Mouse (Mus musculus): ENCODE data around the gene Tob2. TPM values are rescaled to one million over a fixed set of nuclear protein-coding genes. Genes with fewer than 3 reads are reported as not detected.

Gene Tob2
- 36.1 and 38.2 TPM in 2 replicates for total RNA-seq (2015)
- total RNA-seq (2017): 20.3 and 23.8 TPM in 2 replicates

DNA sequence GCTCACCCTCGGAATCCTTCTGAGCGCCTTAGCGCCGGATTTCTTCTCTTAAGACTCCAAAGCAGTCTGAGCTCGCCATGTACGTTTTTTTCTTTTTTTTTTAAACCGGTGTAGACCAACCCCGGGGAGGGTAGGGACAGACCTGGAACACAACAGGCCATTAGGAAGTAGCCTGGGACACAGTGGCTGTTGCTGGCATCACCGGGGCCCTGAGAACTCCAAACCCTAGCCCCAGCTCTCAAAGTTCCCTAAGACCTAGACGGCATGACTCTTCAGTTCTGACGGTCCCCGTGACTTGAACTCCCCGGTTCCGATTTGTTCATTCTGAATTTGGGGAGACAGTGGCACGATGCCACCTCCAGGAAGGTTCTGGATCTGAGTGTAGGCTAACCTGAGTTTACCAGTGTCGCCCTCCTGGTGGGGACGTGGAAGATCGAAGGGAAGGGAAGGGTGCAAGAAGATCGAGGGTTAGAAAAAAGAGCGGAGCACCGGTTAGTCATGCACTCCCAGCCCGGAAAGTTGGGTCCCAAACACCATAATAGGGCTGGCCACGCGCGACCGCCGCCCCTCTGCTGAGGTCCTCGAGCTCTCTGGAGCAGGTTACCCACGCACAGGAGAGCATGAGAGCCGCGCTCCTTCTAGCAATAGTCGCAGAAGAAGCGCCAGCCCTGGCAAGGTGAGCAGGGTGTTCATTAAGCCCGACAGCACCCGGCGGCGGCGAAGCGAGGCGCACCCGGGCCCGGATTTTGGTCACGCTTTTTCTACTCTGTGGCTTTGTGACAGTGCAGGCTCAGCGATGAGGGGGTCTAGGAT, at the start of gene Tob2:
Gene Tob2 (minus strand): TSS at position 280 of the 813 bp plus-strand sequence.
- peak; percentile 19 for ATAC-seq (ENCODE audit: poor library complexity, severe bottlenecking)

DNA sequence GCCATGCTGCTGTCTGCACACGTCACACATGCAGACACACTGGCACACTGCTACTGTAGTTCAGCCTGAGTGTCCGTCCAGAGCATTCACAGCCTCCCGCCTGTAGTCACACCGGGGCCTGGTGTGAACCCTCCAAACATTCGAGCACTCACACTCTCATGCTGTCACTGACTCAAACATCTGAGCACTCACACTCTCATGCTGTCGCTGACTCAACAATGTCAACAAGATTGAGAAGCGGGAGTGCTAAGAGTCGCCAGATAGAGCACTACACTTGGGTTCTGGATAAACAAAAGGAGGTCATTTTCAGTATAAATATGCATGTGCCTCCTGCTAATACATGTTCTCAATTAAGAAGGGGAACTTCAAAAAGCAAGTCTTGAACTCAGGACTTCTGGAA, 49.4 kb upstream of the Tob2 start:
- ATAC-seq (ENCODE audit: poor library complexity, severe bottlenecking): no peak

DNA sequence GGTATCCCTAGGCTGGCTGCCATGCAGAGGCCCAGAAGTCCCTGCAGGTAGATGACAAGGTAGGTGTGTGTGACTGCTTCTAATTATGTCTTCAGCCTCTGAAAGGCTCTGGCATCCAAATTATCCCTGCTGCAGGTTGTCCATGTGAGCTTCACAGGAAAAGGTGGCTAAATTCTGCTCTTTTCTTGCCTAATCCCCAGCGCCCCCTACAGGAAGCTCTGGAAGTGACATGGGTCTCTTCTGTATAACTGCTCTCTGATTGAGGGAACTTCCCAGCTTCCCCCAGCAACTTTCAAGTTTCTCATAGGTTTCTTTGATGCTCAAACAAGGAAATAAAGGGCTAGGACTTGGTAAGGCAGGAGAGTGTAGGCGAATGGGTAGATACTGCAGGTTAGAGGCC, 46.3 kb upstream of the Tob2 start:
- peak; percentile 51; the same call in 1 of the 2 replicates for ATAC-seq (ENCODE audit: poor library complexity, severe bottlenecking)

DNA sequence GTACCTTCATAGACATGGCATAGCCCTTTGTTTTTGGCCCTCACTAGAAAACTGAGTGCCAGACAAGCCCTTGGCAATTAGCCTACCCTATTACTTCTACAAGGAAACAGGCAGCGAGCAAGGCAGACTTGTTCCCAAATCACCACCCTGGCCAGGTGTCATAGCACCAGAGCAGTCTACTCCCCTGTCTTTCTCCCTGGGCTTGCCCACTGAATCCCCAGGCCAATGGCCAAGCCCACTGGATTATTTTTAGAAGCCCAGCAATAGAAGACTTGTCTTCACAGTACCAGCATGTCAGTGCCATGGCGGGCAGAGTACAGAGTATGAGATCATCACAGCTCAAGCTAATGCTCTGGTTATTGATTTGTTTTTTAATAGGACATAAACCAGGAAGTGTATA, 40.2 kb upstream of the Tob2 start:
- ATAC-seq (ENCODE audit: poor library complexity, severe bottlenecking): no peak

DNA sequence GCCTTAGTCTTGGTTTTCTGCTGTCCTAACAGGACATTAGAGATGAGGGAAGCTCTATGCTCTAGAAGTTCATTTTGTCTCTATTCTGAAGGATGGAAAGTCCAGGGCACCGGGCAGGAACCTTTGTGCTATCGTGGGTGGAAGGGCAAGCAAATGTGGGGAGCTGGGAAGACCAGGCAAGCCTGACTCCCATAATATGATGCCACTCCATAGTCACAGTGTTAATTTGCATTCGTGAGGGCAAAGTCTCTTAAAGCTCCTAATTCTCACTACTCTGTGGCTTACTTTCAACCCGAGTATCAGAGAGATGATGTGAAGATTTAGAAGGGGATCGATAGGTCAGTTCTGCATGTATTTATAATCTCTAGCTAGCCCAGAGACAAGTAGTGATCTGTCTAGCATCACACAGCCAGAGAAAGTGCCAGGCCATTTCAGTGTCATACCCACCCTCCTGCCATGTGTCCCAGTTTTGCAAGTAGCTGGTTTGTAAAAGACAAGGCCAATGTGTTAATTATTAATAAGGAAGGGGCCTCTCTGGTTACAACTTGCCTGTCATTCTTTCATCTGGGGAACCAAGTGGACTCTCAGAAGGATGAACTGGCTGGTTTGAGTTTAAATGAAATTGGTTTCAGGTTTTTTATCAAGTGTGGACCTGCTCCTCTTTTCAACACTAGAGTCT, 39.1 kb upstream of the Tob2 start:
- no peak for ATAC-seq (ENCODE audit: poor library complexity, severe bottlenecking)

DNA sequence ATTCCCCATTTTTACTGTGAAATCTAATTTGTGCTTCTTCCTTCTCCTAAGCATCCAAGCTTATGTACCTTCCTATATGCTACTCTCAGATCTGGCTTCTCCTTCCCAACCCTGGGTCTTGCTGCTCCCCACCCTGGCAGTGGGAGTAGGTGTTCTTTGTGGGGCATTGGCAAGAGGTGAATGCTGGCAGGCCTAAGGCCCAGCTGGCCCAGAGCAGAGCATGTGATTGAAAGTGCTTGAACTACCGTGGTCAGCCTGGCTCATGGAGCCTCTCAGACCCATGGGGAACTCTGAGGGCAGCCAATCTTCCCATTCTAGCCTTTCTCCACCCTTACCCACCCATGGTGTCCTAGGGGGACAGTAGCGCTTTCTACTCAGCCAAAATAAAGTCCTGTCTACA, 37.8 kb upstream of the Tob2 start:
- no peak for ATAC-seq (ENCODE audit: poor library complexity, severe bottlenecking)

DNA sequence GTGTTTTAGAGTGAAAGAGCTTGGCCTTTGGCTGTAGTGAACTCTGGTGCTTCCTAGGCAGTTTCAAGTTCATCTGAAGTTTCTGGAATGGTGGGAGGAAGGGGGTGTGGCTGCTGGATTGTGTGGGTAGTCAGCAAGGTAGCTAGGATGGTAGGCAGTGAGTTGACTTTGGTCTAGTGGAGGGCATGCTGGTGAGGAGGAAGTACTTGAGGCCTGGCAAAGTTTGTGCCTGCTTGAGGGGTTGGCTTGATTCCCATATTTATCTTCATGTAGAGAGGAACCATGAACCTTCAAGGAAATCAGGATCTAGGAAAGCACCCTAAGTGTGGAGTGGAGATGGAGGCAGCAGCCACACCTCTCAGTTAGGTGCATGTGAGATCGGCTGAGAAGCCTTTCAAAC, 35.4 kb upstream of the Tob2 start:
- no peak for ATAC-seq (ENCODE audit: poor library complexity, severe bottlenecking)

DNA sequence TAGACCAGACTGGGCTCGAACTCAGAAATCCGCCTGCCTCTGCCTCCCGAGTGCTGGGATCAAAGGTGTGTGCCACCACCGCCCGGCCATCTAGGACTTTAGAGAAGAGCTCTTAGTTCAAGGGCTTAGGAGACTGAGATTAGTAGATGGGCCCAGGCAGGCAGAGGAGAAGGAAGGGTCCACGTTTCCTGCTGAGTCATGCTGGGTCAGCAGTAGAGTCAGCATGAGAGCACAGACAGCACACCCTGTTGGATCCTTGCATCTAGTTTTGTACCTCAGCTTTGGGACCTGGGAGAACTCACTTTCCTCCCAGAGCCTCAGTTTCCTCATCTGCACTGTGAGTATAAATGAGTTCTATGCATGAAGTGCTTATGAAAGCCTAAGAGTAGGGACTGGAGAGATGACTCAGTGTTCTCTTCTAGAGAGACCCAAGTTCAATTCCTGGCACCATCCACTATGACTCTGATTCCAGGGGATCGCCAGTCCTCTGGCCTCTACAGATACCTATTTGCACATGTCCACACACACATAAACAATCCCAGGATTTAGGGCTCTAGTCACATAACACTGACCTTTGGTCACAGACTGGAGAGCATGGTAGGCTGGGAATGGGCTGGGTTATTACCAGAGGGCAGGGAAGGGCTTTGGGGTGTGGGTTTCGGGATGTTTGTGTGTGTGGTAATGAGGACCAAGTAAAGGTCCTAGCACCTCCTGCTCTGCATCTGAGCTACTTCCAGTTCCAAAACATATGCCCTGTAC, 33.4 kb upstream of the Tob2 start:
- no peak for ATAC-seq (ENCODE audit: poor library complexity, severe bottlenecking)

DNA sequence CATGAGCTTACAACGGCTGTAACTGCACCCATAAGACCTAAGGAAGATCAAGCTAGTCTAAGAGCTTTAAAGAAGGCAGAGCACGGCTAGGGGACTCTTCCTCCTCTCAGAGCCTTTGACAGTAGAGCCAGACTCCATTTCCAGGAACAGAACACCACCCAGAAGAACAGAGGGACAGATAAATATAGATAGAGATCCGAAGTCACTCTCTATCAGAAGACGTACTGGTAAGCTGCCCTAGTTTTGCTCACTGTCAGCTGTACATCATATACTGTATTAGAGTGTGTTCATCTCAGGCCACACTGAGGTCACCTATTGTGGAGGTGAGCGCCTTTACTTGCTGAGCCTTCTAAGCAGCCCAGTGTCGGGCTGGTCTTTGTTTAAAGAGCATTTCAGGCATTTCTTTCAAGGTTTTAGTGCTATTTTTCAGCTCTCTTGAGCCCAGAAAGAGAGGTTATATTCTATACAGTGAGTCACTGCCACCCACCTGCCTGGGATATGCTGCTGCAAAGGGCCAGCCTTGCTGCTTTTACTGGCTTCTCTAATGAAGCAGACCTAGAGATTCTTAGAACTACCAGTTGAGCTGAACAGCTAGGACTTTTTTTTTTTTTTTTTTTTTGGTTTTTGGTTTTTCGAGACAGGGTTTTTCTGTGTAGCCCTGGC, 32.7 kb upstream of the Tob2 start:
- no peak for ATAC-seq (ENCODE audit: poor library complexity, severe bottlenecking)

DNA sequence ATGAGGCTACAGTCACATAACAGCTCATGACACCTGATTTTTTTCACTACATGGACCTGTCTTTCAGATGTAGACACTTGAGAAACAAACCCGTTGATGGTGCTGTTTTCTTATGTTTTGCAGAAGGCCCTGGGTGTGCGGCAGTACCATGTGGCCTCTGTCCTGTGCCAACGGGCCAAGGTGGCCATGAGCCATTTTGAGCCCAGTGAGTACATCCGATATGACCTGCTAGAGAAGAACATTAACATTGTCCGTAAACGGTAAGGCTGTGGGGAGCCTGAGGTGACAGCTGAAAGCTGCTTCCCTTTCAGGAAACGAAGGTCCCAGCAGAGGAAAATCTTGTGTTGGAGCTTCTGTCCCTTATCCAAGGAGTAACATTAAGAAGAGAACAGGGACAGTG, 30.6 kb upstream of the Tob2 start:
- no peak for ATAC-seq (ENCODE audit: poor library complexity, severe bottlenecking)

DNA sequence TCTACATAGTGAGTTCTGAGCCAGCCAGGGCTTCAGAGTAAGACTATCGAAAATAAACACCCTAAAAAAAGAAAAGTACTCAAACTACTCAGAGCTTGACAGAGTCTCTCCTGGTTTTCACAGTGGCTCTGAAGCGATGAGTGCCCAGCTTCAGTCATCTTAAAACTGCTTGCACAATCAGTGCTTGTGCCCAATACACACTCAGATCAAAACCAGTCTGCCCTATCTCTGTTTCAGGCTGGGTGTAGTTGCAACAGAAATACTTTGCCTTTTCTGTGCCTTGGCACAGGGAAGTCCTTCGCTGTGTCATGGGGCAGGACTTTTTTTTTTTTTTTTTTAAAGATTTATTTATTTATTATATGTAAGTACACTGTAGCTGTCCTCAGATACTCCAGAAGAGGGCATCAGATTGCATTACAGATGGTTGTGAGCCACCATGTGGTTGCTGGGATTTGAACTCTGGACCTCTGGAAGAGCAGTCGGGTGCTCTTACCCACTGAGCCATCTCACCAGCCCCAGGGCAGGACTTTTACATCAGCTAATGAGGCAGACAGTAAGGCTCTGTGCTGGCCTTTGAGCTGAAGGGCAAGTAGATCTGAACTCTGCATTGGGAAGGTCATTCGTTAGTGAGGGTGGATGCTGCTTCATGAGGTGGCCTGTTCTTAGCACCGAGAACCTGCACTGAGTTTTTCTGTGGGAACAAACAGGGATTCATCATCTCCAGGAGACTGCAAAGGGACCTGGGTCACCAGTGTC, 28.4 kb upstream of the Tob2 start:
- ATAC-seq (ENCODE audit: poor library complexity, severe bottlenecking): no peak

DNA sequence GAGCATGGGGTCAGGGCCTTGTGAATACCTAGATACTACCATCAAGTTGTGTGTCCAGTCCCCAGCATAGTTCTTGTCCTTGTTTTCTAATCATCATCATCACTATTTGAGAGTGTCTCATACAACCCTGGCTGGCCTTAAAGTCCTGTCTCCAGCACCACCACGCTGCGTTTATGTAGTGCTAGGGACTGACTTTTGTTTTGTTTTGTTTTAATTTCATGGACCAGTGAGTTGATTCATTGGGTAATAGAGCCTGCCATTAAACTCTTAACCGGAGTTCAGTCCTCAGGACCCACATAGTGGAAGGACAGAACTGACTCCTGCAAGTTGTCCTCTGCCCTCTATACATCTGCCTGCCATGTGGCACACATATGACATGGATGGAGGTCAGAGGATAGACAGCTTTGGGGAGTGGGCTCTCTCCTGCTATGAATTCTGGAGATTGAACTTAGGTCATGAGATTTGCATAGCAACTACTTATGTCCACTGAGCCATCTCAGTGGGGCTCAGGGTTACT, 26.9 kb upstream of the Tob2 start:
- no peak for ATAC-seq (ENCODE audit: poor library complexity, severe bottlenecking)

DNA sequence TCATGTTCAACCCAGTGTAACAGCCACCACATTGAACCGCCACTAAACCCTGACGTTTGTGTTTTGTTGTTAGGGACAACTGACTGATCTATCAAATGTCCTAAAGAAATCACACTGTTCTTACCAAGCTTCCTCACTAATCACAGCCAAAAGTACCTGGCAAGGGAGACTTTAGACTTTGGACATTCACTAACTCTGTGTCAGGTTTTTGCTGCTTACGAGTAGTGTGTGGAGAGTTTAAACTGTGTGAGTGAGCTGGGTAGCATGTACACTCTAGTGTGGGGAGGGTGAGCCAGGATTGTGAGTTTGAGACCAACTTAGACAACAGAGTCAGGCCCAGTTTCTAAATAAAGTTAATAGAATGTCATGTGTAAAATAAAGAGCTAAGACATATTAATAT, 23.8 kb upstream of the Tob2 start:
- no peak for ATAC-seq (ENCODE audit: poor library complexity, severe bottlenecking)

DNA sequence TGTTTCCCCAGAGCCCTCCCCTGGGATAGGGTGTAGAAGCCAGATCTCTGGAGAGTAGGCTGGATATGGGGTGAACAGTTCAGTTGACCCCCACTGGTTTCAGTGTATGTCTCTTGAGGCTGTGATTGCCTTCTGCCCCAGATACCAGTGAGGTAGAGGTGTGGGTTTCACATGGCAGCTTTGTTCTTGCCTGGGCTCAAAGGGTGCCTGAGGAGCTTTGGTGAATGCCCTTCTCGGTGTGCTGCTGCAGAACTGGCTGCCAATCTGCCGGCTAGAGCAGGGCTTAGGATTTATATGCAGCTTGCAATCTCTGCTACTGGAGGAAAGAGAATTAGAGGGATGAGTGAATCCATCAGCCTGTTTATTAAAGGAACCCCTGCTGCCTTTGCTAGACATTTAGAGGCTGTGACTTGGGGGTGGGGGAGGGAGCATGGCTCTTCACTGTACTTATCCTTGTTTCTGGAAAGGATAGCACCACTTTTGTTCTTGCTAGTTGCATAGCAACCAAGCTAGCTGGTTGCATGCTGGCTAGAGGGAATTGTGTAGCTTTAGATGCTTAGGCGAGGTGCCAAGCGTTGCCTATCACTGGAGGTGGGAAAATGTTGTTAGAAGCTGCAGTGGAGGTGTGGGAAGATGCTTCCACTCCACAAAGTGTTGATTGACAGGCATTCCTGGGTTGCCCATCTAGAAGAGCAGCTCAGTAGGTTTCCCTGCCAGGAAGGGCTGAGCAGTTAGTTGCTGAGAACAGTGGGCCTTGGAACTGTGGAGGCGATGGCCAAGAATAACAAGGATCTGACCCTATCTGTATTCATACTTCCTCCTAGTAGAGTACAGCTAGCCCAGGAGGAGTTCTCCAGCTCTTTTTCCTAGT, 21.2 kb upstream of the Tob2 start:
- no peak for ATAC-seq (ENCODE audit: poor library complexity, severe bottlenecking)

DNA sequence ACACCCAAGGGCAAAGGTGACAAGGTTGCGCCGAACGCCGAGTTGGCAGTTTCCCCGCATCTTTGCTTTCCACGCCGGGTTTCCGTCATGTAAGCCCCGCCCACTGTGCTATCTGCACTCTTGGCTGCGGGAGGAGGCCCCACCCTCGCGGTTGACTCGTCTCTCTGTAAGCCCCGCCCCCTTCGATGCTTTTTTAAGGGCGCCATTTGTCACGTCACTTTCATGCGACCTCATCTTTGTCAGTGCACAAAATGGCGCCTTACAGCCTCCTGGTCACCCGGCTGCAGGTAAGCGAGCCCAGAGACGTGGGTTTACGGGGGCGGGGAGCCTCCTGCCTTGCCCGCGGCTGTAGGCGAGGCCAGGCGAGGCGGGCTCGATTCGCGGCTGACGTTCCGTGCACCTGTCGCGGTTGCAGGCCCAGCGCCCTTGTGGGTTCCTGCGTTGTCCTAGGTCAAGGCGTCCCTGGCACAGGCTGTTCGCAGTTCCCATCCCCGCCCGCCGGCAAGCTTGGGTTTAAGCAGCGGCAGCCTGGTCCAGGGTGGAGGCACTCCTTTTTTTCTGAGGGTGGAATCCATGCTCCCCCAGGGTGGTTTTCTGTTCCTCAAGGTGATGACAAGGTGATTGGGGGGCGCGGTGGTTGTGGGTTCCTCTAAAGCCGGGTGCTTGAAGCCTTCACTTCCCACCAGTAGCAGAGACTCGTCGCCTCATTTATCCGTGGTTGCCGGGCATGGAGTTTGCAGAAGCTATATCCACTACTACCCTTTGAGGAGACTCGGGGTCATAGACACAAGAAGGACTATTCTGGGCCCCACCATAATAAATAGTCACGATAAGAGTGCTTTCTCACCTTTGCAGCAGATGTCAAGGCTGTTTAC, 13.9 kb upstream of the Tob2 start, which contains the start of gene Aco2:
Gene Aco2 (plus strand): TSS at position 48 of the 875 bp plus-strand sequence.
- peak; percentile 96 for ATAC-seq (ENCODE audit: poor library complexity, severe bottlenecking)

DNA sequence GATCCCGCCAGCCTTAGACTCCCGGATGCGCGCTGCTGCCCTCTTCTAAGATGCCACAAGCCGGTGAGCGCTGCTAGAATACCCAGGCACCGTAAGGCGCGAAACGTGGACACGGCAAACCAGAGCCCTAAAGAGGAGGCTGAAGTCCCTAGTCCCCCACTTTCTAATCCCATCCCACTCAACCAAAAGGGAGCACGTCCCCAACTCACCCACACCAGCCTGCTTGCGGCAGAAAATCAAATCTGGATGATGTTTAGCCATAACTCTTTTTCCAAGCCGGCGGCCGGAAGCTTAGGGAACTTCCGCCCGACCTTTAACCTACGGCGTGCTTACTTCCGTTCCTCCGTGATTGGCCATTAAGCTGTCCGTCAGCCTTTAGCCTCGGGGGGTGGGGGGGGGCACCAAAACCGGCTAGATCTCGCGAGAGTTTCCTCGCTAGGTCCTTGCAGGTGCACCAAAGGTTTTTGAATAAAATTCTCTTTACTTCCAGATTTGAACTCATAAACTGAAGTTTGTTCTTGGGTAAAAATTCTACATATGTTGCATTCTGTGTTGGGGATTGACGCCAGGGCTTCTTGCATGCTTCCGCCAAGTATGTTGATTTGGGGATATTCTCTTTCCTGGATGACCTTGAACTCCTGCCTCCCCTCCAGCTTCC, 13.1 kb upstream of the Tob2 start, which contains the start of gene Phf5a:
Gene Phf5a (minus strand): TSS at position 308 of the 658 bp plus-strand sequence.
- ATAC-seq (ENCODE audit: poor library complexity, severe bottlenecking): peak; percentile 92

DNA sequence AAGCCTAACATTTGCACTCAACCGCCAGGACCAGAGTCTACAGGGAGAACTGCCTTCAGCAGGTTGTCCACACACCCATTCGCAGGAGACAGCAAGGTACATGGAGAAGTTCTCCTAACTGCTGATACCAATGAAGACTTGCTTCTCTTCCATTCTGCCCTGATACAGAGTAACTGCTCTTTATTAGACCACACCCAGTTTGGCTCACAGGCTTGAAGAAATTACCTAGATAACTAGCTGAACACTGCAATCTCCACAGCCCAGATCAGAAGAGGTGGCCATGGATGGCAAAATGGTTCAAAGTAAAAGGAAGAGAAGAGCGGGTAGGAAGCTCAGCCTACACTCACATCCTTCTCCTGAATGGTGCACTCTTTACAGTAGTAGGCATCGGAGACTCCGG, 11.4 kb upstream of the Tob2 start:
- no peak for ATAC-seq (ENCODE audit: poor library complexity, severe bottlenecking)

Measured in megakaryocyte, adult 5-6 weeks (primary cell).